Mouse (Mus musculus) heart, embryonic 13.5 days (tissue): ENCODE data around the gene Slc25a22. TPM values are rescaled to one million over a fixed set of nuclear protein-coding genes. Genes with fewer than 3 reads are reported as not detected.
"Not testable (repeated sequence)": the region's sequence is repeated elsewhere in the genome, so short reads cannot be mapped to it uniquely, and the experiment has no call there.

Source experiments
- ATAC-seq: fragments of 200-750 bp; cut with Nextera tagmentation; 2 replicates; pipeline ENCODE4 v1.8.0; 2017; ENCODE audit warnings: moderate TSS enrichment; ENCODE audit not compliant: insufficient number of reproducible peaks, low FRiP score, low TSS enrichment; ENCODE audit errors: extremely low read depth
- H3K27ac ChIP-seq: fragments of 300-500 bp; sonication (generic); replicated peaks from 2 replicates; pipeline ENCODE4 v1.5.1; 2015; ENCODE audit warnings: moderate library complexity, mild to moderate bottlenecking, inconsistent platforms
- H3K27me3 ChIP-seq: fragments of 300-500 bp; sonication (generic); replicated peaks from 2 replicates; pipeline ENCODE4 v1.6.1; 2015; ENCODE audit warnings: mild to moderate bottlenecking, inconsistent platforms
- H3K36me3 ChIP-seq: fragments of 300-500 bp; sonication (generic); 2 replicates; pipeline ENCODE4 v1.6.1; 2015; ENCODE audit warnings: mild to moderate bottlenecking, inconsistent platforms
- H3K4me1 ChIP-seq: fragments of 300-500 bp; sonication (generic); 2 replicates; pipeline ENCODE4 v1.6.1; 2015; ENCODE audit warnings: inconsistent platforms
- H3K4me2 ChIP-seq: fragments of 300-500 bp; sonication (generic); 2 replicates; pipeline ENCODE4 v1.6.1; 2015; ENCODE audit warnings: inconsistent platforms, mild to moderate bottlenecking, moderate library complexity
- H3K4me3 ChIP-seq: fragments of 300-500 bp; sonication (generic); 2 replicates; pipeline ENCODE4 v1.5.1; 2015; ENCODE audit warnings: moderate library complexity, mild to moderate bottlenecking, inconsistent platforms
- H3K9ac ChIP-seq: fragments of 300-500 bp; sonication (generic); 2 replicates; pipeline ENCODE4 v1.6.1; 2015; ENCODE audit warnings: inconsistent platforms, mild to moderate bottlenecking, moderate library complexity
- H3K9me3 ChIP-seq: fragments of 300-500 bp; sonication (generic); 2 replicates; pipeline ENCODE4 v1.6.1; 2016; ENCODE audit warnings: inconsistent platforms
- WGBS: fragments of 180-500 bp; shearing (Covaris S2); methylation state at CpG from one replicate; pipeline ENCODE4 v1.1.7; 2015; ENCODE audit warnings: mixed read lengths; 5-methylcytosine and 5-hydroxymethylcytosine counted together
- polyA plus RNA-seq: library from polyadenylated mRNA; unstranded; fragments of >200 nt; fragmentation: Nextera tagmentation; extraction: Ambion mirVana; gene quantifications from 2 replicates; pipeline ENCODE4 v1.2.1, GENCODE M21; 2015

The Slc25a22 gene
- polyA plus RNA-seq, 1 experiment from 2014 or later, result 17.3 TPM

DNA sequence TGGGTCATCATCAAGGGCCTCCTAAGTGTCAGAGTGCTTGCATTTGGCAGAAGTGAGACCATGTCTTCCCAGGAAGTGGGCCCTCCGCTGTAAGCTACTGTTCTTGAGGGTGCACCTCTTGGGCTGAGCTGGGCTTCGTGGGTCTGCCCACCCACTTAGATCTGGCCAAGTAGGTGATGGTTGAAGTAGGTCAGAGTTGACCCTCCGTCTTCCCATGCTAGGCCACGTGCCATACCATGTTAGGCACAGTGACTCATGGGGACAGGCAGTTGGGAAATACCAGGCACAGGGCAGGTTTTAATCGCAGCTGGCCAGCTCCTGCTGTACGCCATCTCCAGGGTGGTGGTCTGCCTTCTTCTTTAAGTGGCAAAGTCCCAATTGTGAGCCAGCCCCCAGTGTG lies 19.0 kb upstream of the Slc25a22 start:
- Histone ChIP-seq H3K9ac (no peak overlapping the region; the same call in 1 of the 2 replicates), H3K27ac (no peak overlapping the region), H3K4me3 (peak overlapping the region; percentile 79), H3K4me2 (peak overlapping the region; percentile 90), H3K9me3 (no peaks in the 10 kb centered on the region), H3K36me3 (peaks cover 31% of the 10 kb centered on the region), H3K27me3 (peaks cover 27% of the 10 kb centered on the region), H3K4me1 (peaks cover 29% of the 10 kb centered on the region)
- ATAC-seq, result no peak
- 81% methylated on average over 6 of the region's 6 CpGs for WGBS

DNA sequence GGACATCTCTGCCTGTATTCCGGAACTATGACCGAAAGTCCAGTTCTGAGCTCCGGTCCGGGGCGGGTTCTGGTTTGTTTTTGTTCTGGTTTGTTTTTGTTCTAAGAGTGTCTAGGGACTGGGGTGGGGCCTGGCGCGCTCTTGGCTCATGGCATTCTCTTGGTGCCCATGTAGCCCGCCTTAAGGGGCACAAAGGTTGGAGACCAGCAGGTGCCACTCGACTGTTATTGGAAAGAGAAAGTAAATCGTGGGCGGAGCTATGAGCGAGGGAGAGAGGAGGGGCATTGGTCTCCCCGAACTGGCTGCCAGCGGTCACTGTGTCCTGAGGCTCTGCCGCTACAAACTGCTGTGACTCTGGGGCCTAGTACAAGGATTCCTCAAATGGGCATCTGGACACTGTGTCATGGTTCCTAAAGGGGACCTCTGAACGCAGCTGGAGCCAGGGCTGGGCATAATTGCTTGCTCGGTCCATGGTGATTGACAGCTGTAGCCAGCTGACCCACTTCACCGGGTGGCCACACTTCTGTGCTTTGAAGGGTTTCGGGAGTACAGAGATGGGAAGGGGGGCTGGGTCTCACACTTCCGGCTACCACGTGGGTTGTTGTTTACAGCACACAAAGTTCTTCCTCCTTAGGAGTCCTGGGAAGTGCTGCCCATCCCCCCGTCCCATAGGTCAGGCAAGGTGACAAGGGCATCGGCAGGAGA lies 18.1 kb upstream of the Slc25a22 start:
- Histone ChIP-seq H3K4me2 (peak overlapping the region; percentile 90), H3K4me1 (peaks cover 21% of the 10 kb centered on the region), H3K9ac (peak overlapping the region; percentile 87), H3K27ac (peak overlapping the region; percentile 87), H3K36me3 (peaks cover 40% of the 10 kb centered on the region), H3K4me3 (peak overlapping the region; percentile 79), H3K27me3 (peaks cover 17% of the 10 kb centered on the region), H3K9me3 (no peaks in the 10 kb centered on the region)
- ATAC-seq, result peak; percentile 12
- 2% methylated on average over 23 of the region's 23 CpGs for WGBS

DNA sequence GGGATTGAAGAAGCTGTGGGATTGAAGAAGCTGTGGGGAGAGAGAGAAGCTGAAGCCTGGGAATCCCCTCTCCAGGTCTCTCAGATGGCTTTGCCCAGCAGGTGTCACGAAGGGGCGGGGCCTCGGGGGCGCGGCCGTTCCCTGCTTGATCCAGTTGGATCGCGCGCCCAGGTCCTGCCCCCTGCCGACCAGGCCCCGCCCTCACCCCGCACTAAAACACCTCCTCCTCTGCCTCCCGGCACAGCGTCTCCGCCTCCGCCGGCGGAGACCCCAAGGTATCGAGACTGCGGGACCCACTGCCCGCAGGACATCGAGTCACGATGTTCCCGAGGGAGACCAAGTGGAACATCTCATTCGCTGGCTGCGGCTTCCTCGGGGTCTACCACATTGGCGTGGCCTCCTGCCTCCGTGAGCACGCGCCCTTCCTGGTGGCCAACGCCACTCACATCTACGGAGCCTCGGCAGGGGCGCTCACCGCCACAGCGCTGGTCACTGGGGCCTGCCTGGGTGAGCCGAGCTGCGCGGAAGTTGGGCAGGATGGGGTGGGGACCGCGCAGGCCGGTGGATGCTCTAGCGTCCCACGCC lies 17.4 kb upstream of the Slc25a22 start, which contains the start of gene Pnpla2:
TSS of gene Pnpla2 (plus strand) at position 232 of the 585 bp plus-strand sequence.
- peak within 1 kb of the TSS; percentile 90 for H3K4me2 ChIP-seq
- WGBS, result under 1% methylated on average over 45 of the region's 45 CpGs
- peak within 1 kb of the TSS; percentile 79 for H3K4me3 ChIP-seq
- H3K9ac ChIP-seq, result peak within 1 kb of the TSS; percentile 87
- H3K4me1 ChIP-seq, result peaks cover 21% of the 10 kb centered on the region
- H3K36me3 ChIP-seq, result peaks cover 47% of the 10 kb centered on the region
- peak; percentile 80 for ATAC-seq
- H3K27ac ChIP-seq, result peak within 1 kb of the TSS; percentile 87
- H3K9me3 ChIP-seq, result no peaks in the 10 kb centered on the region
- peaks cover 12% of the 10 kb centered on the region; the same call in 1 of the 2 replicates for H3K27me3 ChIP-seq

DNA sequence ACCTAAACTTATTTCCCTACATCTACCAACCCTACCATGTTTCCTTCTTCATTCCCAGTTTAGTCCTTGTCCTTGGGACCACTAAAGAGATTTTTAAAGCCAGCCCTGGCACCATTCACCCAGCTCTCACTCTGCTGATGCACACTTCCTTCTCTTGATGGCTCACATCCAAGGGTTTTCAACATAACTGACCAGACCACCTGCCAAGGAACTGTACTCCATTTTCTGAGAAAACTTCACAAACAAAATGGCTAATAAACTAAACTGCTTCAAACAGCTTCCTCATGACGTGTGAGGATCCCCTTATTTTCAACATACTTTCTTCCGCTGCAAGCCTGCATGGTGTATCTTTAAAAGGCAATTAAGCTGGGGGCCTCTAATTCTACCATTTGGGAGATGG lies 15.9 kb upstream of the Slc25a22 start:
- no peak overlapping the region for H3K4me2 ChIP-seq
- peaks cover 28% of the 10 kb centered on the region for H3K4me1 ChIP-seq
- WGBS, result 72% methylated on average over 2 of the region's 2 CpGs
- H3K4me3 ChIP-seq, result no peak overlapping the region
- H3K9ac ChIP-seq, result no peak overlapping the region
- no peak for ATAC-seq
- peaks cover 51% of the 10 kb centered on the region for H3K36me3 ChIP-seq
- 0 out of 2 replicates have a peak, but pooled peaks cover under 1% of the 10 kb centered on the region for H3K27me3 ChIP-seq
- no peaks in the 10 kb centered on the region for H3K9me3 ChIP-seq
- H3K27ac ChIP-seq, result no peak overlapping the region

DNA sequence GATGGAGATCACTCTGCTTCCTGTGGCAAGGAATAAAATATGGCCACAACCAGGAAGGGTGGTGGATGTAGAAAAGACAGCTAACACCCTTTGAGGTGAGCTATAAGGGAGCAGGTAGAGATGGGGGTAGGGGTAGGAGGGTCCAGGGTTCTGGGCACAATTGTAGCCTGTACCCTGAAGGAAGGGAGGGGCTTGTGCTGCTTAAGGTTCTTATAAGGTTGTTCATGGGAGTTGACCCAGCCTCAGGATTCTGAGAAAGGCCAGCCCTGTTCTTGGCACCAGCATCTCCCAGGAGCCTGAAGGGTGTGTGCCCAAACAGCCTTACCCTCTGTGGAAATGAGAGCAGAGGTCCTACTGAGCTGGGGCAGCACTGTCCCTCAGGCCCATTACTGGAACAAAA lies 14.2 kb upstream of the Slc25a22 start:
- Histone ChIP-seq H3K27me3 (no peaks in the 10 kb centered on the region), H3K4me1 (peaks cover 33% of the 10 kb centered on the region), H3K4me3 (no peak overlapping the region), H3K36me3 (peaks cover 41% of the 10 kb centered on the region), H3K9me3 (no peaks in the 10 kb centered on the region), H3K9ac (no peak overlapping the region), H3K4me2 (no peak overlapping the region), H3K27ac (no peak overlapping the region)
- ATAC-seq, result no peak

DNA sequence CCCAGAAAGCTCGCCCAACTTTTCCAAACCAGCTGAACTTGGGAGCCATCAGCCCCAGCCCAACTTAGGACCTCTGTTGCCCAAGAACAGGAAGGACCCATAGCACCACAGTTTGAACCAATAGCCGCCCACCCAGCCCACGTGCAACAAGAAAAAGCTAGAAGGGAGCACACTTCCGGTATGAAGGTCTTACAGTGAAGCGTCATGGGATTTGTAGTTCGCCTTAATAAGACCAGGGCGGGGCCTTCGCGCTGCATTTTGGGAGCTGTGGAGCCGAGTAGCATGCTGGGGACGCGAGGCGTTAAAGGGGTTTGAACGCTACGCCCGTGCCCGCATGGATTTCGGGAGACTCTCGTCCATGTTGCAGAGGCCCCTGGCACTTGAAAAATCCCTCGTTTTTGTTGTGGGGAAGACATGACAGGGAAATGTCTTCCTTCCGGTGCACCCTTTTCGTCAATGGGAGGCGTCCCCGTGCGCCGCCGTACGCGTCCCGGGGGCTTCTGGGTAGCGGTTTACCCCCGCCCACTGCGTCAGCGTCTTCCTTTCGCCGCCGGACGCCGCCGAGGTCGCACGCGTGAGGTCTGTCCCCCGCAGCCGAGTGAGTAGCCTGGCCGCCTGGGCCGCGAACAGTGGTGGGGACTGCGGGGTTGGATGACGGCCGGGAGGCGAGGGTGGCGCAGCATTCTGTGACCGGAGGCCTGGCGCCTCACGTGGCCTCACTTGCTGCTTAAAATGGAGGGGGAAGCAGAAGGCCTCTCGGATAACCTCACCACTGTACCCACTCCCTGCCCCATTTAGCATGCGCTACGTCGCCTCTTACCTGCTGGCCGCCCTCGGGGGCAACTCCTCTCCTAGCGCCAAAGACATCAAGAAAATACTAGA lies 9.7 kb upstream of the Slc25a22 start, which contains the start of gene Rplp2:
TSS of gene Rplp2 (plus strand) at position 261 of the 882 bp plus-strand sequence.
- under 1% methylated on average over 63 of the region's 63 CpGs for WGBS
- no peaks in the 10 kb centered on the region for H3K27me3 ChIP-seq
- H3K27ac ChIP-seq, result peak within 1 kb of the TSS; percentile 88
- H3K36me3 ChIP-seq, result peaks cover 41% of the 10 kb centered on the region
- no peaks in the 10 kb centered on the region for H3K9me3 ChIP-seq
- peaks cover 37% of the 10 kb centered on the region for H3K4me1 ChIP-seq
- H3K9ac ChIP-seq, result peak within 1 kb of the TSS; percentile 96
- H3K4me2 ChIP-seq, result peak within 1 kb of the TSS; percentile 95
- H3K4me3 ChIP-seq, result peak within 1 kb of the TSS; percentile 85
- ATAC-seq, result peak; percentile 91

DNA sequence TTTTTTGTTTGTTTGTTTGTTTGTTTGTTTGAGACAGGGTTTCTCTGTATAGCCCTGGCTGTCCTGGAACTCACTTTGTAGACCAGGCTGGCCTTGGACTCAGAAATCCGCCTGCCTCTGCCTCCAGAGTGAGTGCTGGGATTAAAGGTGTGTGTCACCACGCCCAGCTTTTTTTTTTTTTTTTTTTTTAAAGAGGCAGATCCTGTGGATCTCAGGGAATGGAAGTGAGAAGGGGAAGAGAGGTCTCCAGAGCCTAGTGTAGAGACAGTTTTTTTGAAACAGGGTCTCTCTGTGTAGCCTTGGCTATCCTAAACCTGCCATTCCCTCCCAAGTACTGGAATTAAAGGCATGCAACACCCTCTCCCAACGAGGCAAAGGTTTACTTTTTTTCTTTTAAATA lies 8.7 kb upstream of the Slc25a22 start:
- H3K27me3 ChIP-seq, result not testable (repeated sequence)
- H3K4me2 ChIP-seq, result peak overlapping the region; percentile 95

DNA sequence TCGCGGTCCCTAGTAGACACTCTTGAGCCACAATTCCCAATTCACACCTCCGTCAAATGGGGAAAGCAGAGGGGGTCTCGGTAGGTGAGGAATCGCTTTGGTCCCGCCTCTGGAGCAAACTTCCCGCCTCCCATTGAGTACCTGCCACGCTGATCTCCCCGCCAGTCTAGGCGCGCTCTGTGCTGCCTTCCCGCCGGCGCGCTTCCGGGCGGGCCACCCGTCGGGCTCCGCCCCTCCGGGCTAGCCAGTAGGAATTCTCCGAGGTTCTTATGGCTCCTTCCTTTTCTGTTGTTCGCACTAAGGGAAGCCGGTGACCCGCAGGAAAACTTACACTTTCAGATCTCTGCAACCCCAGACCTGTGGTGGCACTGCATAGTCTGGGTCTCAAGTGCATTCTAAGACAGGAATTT lies 6.1 kb upstream of the Slc25a22 start, which contains the start of gene Pidd1:
TSS of gene Pidd1 (minus strand) at position 198 of the 410 bp plus-strand sequence.
- H3K9me3 ChIP-seq, result no peaks in the 10 kb centered on the region
- peak within 1 kb of the TSS; percentile 59 for H3K4me3 ChIP-seq
- peak within 1 kb of the TSS; percentile 76 for H3K27ac ChIP-seq

More for the DNA sequence above, 8.7 kb upstream of the Slc25a22 start:
- H3K4me1 ChIP-seq, result peaks cover 44% of the 10 kb centered on the region
- not testable (repeated sequence) for ATAC-seq, H3K9ac ChIP-seq, H3K9me3 ChIP-seq, H3K27ac ChIP-seq
- H3K36me3 ChIP-seq, result peaks cover 40% of the 10 kb centered on the region
- 78% methylated on average over 3 of the region's 3 CpGs for WGBS
- peak overlapping the region; percentile 85; the same call in 1 of the 2 replicates for H3K4me3 ChIP-seq

DNA sequence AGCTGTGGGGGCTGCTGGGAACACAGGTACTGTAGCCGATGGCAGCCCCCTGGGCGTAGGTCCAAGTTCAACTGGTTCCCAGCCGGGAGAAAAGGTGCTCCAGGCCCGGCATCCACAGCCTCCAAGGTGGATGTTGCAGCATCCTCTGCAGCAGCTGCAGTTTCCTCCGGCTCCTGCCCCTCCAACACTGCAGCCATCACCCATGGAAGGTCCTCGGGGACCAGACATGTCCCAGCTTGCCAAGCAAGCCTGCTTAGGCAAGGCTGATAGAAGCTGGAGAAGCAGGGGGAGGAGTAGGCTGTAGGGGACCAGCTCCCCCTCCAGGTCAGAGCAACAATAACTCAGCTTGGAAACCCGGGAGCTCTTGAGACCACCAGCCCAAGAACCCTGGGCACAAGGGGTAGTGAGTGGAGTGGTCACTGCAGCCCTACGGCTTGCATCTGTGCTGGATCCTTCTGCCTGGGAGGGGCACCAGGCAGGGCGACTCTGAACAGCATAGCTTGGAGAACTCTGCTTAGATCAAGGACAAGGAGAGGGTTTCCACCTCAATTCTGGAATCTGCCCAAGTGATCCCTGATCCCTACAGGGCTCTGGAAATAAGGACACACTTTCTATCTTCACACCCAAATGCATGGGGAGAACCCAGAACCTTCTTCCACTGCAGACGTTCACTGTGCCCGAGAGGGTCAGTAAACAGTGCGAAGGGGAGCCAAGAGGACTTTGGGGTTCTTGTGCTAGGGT lies 5.6 kb upstream of the Slc25a22 start:
- WGBS, result 21% methylated on average over 12 of the region's 12 CpGs
- H3K36me3 ChIP-seq, result peaks cover 38% of the 10 kb centered on the region
- no peaks in the 10 kb centered on the region for H3K9me3 ChIP-seq
- peaks cover 44% of the 10 kb centered on the region for H3K4me1 ChIP-seq
- H3K4me3 ChIP-seq, result peak overlapping the region; percentile 59
- peak overlapping the region; percentile 48 for H3K27ac ChIP-seq
- H3K4me2 ChIP-seq, result peak overlapping the region; percentile 86
- no peaks in the 10 kb centered on the region for H3K27me3 ChIP-seq
- peak overlapping the region; percentile 79 for H3K9ac ChIP-seq
- ATAC-seq, result no peak

More for the DNA sequence above, 6.1 kb upstream of the Slc25a22 start, which contains the start of gene Pidd1:
- under 1% methylated on average over 25 of the region's 25 CpGs for WGBS
- ATAC-seq, result no peak
- Histone ChIP-seq H3K9ac (peak within 1 kb of the TSS; percentile 79), H3K4me1 (peaks cover 50% of the 10 kb centered on the region), H3K36me3 (peaks cover 38% of the 10 kb centered on the region), H3K4me2 (peak within 1 kb of the TSS; percentile 86), H3K27me3 (no peaks in the 10 kb centered on the region)

DNA sequence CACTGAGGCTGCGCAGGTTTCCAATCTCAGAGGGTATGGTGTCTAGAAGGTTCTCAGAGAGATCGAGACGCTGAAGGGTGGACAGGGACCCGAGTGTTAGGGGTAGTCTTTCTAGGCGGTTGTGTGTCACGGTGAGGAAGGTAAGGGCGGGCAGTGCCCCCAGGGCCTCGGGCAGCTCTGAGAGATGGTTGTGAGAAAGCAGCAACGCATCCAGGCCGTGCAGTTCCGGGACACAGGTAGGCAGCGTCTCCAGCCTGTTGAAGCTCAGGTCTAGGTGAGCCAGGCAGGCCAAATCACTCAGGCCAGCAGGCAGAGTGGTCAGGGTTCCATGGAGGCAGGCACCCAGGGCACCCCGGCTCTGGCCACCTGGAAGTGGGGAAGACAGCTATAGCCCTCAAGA lies 4.5 kb upstream of the Slc25a22 start:
- Histone ChIP-seq H3K4me1 (peaks cover 44% of the 10 kb centered on the region), H3K9ac (peak overlapping the region; percentile 79)

More for the DNA sequence above, 4.5 kb upstream of the Slc25a22 start:
- Histone ChIP-seq H3K9me3 (no peaks in the 10 kb centered on the region), H3K27ac (no peak overlapping the region), H3K27me3 (no peaks in the 10 kb centered on the region), H3K4me3 (peak overlapping the region; percentile 59), H3K4me2 (peak overlapping the region; percentile 86), H3K36me3 (peaks cover 43% of the 10 kb centered on the region)
- WGBS, result 91% methylated on average over 13 of the region's 13 CpGs
- no peak for ATAC-seq
